Mouse (Mus musculus) heart, postnatal 4 days (tissue): ENCODE measurements at regions not wholly inside any gene's neighbourhood (a gene's known extent, or its start where the extent isn't known, plus 50 kb on each side); places are given as distances from the start of the nearest gene placed in this dataset.

ENCODE experiments used
- DNase-seq: peaks from one replicate; pipeline ENCODE4 v3.0.0; 2021

GRCm38 (mm10) chr6:41121641-41122040 lies 86.3 kb upstream of the 2210010C04Rik start:
- DNase-seq, result no peak

- no peak for DNase-seq
These were observed 83.9 kb upstream of the 2210010C04Rik start for GRCm38 (mm10) chr6:41119176-41119575.

GRCm38 (mm10) chr6:41118201-41118976 lies 83.1 kb upstream of the 2210010C04Rik start:
- DNase-seq, result peak; percentile 66

GRCm38 (mm10) chr6:41113943-41114342 lies 78.6 kb upstream of the 2210010C04Rik start:
- no peak for DNase-seq

- DNase-seq, result peak; percentile 70
These were observed 77.7 kb upstream of the 2210010C04Rik start for GRCm38 (mm10) chr6:41112861-41113610.

- DNase-seq, result no peak
These were observed 76.5 kb upstream of the 2210010C04Rik start for GRCm38 (mm10) chr6:41111829-41112228.

- no peak for DNase-seq
These were observed 73.6 kb upstream of the 2210010C04Rik start for GRCm38 (mm10) chr6:41108897-41109296.

- DNase-seq, result no peak
These were observed 68.5 kb upstream of the 2210010C04Rik start for GRCm38 (mm10) chr6:41103689-41104400.

GRCm38 (mm10) chr6:41101997-41102396 lies 66.7 kb upstream of the 2210010C04Rik start:
- DNase-seq, result no peak

- DNase-seq, result no peak
These were observed 64.9 kb upstream of the 2210010C04Rik start for GRCm38 (mm10) chr6:41100258-41100657.

GRCm38 (mm10) chr6:41091177-41091829 lies 56.0 kb upstream of the 2210010C04Rik start:
- DNase-seq, result no peak
